Mouse (Mus musculus) kidney, embryonic 15.5 days (tissue): Measurements from ENCODE around the gene Ltbp3. TPM values are rescaled to one million over a fixed set of nuclear protein-coding genes. Genes with fewer than 3 reads are reported as not detected.

Experiments
- ATAC-seq: fragments of 200-750 bp; cut with Nextera tagmentation; replicated peaks from 2 replicates; pipeline ENCODE4 v1.8.0; 2017; ENCODE audit warnings: moderate TSS enrichment; ENCODE audit not compliant: low FRiP score
- H3K27ac ChIP-seq: fragments of 300-500 bp; sonication (generic); 2 replicates; pipeline ENCODE4 v1.5.1; 2015; ENCODE audit warnings: mild to moderate bottlenecking, inconsistent platforms
- H3K27me3 ChIP-seq: fragments of 300-500 bp; sonication (generic); 2 replicates; pipeline ENCODE4 v1.6.1; 2015; ENCODE audit warnings: inconsistent platforms
- H3K36me3 ChIP-seq: fragments of 300-500 bp; sonication (generic); 2 replicates; pipeline ENCODE4 v1.6.1; 2015; ENCODE audit warnings: inconsistent platforms
- H3K4me1 ChIP-seq: fragments of 300-500 bp; sonication (generic); 2 replicates; pipeline ENCODE4 v1.6.1; 2015; ENCODE audit warnings: inconsistent platforms
- H3K4me2 ChIP-seq: fragments of 300-500 bp; sonication (generic); 2 replicates; pipeline ENCODE4 v1.6.1; 2015; ENCODE audit warnings: moderate library complexity, mild to moderate bottlenecking, inconsistent platforms
- H3K4me3 ChIP-seq: fragments of 300-500 bp; sonication (generic); replicated peaks from 2 replicates; pipeline ENCODE4 v1.5.1; 2015; ENCODE audit warnings: mild to moderate bottlenecking, inconsistent platforms
- H3K9ac ChIP-seq: fragments of 300-500 bp; sonication (generic); 2 replicates; pipeline ENCODE4 v1.6.1; 2015; ENCODE audit warnings: mild to moderate bottlenecking, inconsistent platforms
- H3K9me3 ChIP-seq: fragments of 300-500 bp; sonication (generic); replicated peaks from 2 replicates; pipeline ENCODE4 v1.6.1; 2016; ENCODE audit warnings: inconsistent platforms
- WGBS: fragments of 180-500 bp; shearing (Covaris S2); methylation state at CpG from one replicate; pipeline ENCODE4 v1.1.7; 2015; ENCODE audit warnings: mixed read lengths; 5-methylcytosine and 5-hydroxymethylcytosine counted together
- polyA plus RNA-seq: library from polyadenylated mRNA; unstranded; fragments of >200 nt; fragmentation: Nextera tagmentation; extraction: Ambion mirVana; gene quantifications from 2 replicates; pipeline ENCODE4 v1.2.1, GENCODE M21; 2015

The Ltbp3 gene
- polyA plus RNA-seq, 1 experiment from 2014 or later: 18.8 TPM

GRCm38 (mm10) chr19:5725767-5726515, 14.8 kb upstream of the Ltbp3 start, which contains the start of gene Ehbp1l1:
Gene Ehbp1l1 (minus strand): TSS chr19:5726317.
- WGBS: 9% methylated on average over 45 of the region's 49 CpGs
- peak within 1 kb of the TSS; percentile 94 for H3K27ac ChIP-seq
- peak within 1 kb of the TSS; percentile 54 for H3K9ac ChIP-seq
- no peaks in the 10 kb centered on the region for H3K9me3 ChIP-seq
- 0 out of 2 replicates have a peak, but pooled peaks have one; percentile 4 for ATAC-seq
- H3K4me1 ChIP-seq: peaks cover 66% of the 10 kb centered on the region
- no peaks in the 10 kb centered on the region for H3K27me3 ChIP-seq
- H3K36me3 ChIP-seq: peaks cover 33% of the 10 kb centered on the region
- H3K4me3 ChIP-seq: peak within 1 kb of the TSS; percentile 97
- H3K4me2 ChIP-seq: peak within 1 kb of the TSS; percentile 87

GRCm38 (mm10) chr19:5726961-5727578, 13.6 kb upstream of the Ltbp3 start:
- ATAC-seq: no peak
- H3K36me3 ChIP-seq: peaks cover 22% of the 10 kb centered on the region
- peaks cover 72% of the 10 kb centered on the region for H3K4me1 ChIP-seq
- peak overlapping the region; percentile 97 for H3K4me3 ChIP-seq
- no peaks in the 10 kb centered on the region for H3K27me3 ChIP-seq
- H3K9me3 ChIP-seq: no peaks in the 10 kb centered on the region
- peak overlapping the region; percentile 97 for H3K9ac ChIP-seq
- peak overlapping the region; percentile 87 for H3K4me2 ChIP-seq
- peak overlapping the region; percentile 94 for H3K27ac ChIP-seq
- 69% methylated on average over 15 of the region's 15 CpGs for WGBS

- Histone ChIP-seq H3K4me1 (peaks cover 73% of the 10 kb centered on the region), H3K36me3 (peaks cover 15% of the 10 kb centered on the region), H3K9me3 (no peaks in the 10 kb centered on the region), H3K27ac (peak overlapping the region; percentile 94), H3K27me3 (no peaks in the 10 kb centered on the region), H3K4me3 (peak overlapping the region; percentile 97), H3K4me2 (peak overlapping the region; percentile 87), H3K9ac (peak overlapping the region; percentile 97)
- WGBS: 1% methylated on average over 14 of the region's 14 CpGs
- ATAC-seq: no peak
Measured at GRCm38 (mm10) chr19:5727701-5728100, 13.0 kb upstream of the Ltbp3 start.

- Histone ChIP-seq H3K9me3 (no peaks in the 10 kb centered on the region), H3K9ac (peak overlapping the region; percentile 97), H3K4me2 (peak overlapping the region; percentile 87), H3K36me3 (peaks cover 10% of the 10 kb centered on the region; the same call in 1 of the 2 replicates), H3K27me3 (no peaks in the 10 kb centered on the region), H3K4me3 (peak overlapping the region; percentile 97), H3K4me1 (peaks cover 72% of the 10 kb centered on the region), H3K27ac (peak overlapping the region; percentile 94)
- peak; percentile 24 for ATAC-seq
- WGBS: 7% methylated on average over 37 of the region's 37 CpGs
Measured at GRCm38 (mm10) chr19:5728631-5729443, 11.9 kb upstream of the Ltbp3 start.

GRCm38 (mm10) chr19:5729444-5729815, 11.3 kb upstream of the Ltbp3 start, which contains the start of gene Fam89b:
Gene Fam89b (minus strand): TSS chr19:5729653.
- peak within 1 kb of the TSS; percentile 97 for H3K4me3 ChIP-seq

GRCm38 (mm10) chr19:5730314-5731186, 10.2 kb upstream of the Ltbp3 start:
- Histone ChIP-seq H3K4me2 (peak overlapping the region; percentile 87), H3K27ac (peak overlapping the region; percentile 94; the same call in 1 of the 2 replicates), H3K4me3 (peak overlapping the region; percentile 97), H3K4me1 (peaks cover 55% of the 10 kb centered on the region), H3K9ac (peak overlapping the region; percentile 75), H3K27me3 (no peaks in the 10 kb centered on the region; the same call in 1 of the 2 replicates), H3K9me3 (no peaks in the 10 kb centered on the region), H3K36me3 (peaks cover 4% of the 10 kb centered on the region; the same call in 1 of the 2 replicates)
- ATAC-seq: no peak
- 76% methylated on average over 29 of the region's 29 CpGs for whole genome bisulfite sequencing

More at GRCm38 (mm10) chr19:5729444-5729815, 11.3 kb upstream of the Ltbp3 start, which contains the start of gene Fam89b:
- Histone ChIP-seq H3K9me3 (no peaks in the 10 kb centered on the region), H3K27ac (peak within 1 kb of the TSS; percentile 94), H3K4me1 (peaks cover 66% of the 10 kb centered on the region), H3K9ac (peak within 1 kb of the TSS; percentile 97), H3K4me2 (peak within 1 kb of the TSS; percentile 87), H3K36me3 (peaks cover 4% of the 10 kb centered on the region; the same call in 1 of the 2 replicates), H3K27me3 (no peaks in the 10 kb centered on the region)
- WGBS: under 1% methylated on average over 37 of the region's 37 CpGs
- ATAC-seq: peak; percentile 73

- ATAC-seq: peak; percentile 87
- H3K36me3 ChIP-seq: peaks cover 4% of the 10 kb centered on the region; the same call in 1 of the 2 replicates
- H3K9ac ChIP-seq: peak overlapping the region; percentile 75
- H3K4me3 ChIP-seq: peak overlapping the region; percentile 97
- H3K4me1 ChIP-seq: peaks cover 46% of the 10 kb centered on the region
- H3K27me3 ChIP-seq: peaks cover 1% of the 10 kb centered on the region; the same call in 1 of the 2 replicates
- no peaks in the 10 kb centered on the region for H3K9me3 ChIP-seq
- WGBS: under 1% methylated on average over 47 of the region's 47 CpGs
- peak overlapping the region; percentile 87 for H3K4me2 ChIP-seq
- H3K27ac ChIP-seq: peak overlapping the region; percentile 24
Measured at GRCm38 (mm10) chr19:5731264-5731978, 9.3 kb upstream of the Ltbp3 start.

- Histone ChIP-seq H3K9ac (no peak overlapping the region), H3K4me1 (peaks cover 21% of the 10 kb centered on the region), H3K36me3 (peaks cover 4% of the 10 kb centered on the region; the same call in 1 of the 2 replicates), H3K9me3 (no peaks in the 10 kb centered on the region), H3K27ac (no peak overlapping the region), H3K4me3 (no peak overlapping the region), H3K4me2 (no peak overlapping the region), H3K27me3 (peaks cover 7% of the 10 kb centered on the region)
- ATAC-seq: no peak
- 83% methylated on average over 9 of the region's 9 CpGs for WGBS
Measured at GRCm38 (mm10) chr19:5734325-5734724, 6.4 kb upstream of the Ltbp3 start.

- H3K27me3 ChIP-seq: peaks cover 12% of the 10 kb centered on the region
- H3K4me3 ChIP-seq: no peak overlapping the region
- H3K4me2 ChIP-seq: no peak overlapping the region
- no peak overlapping the region for H3K27ac ChIP-seq
- H3K9me3 ChIP-seq: no peaks in the 10 kb centered on the region
- H3K36me3 ChIP-seq: no peaks in the 10 kb centered on the region
- peaks cover 40% of the 10 kb centered on the region for H3K4me1 ChIP-seq
- H3K9ac ChIP-seq: no peak overlapping the region
- ATAC-seq: no peak
- 56% methylated on average over 2 of the region's 2 CpGs for WGBS
Measured at GRCm38 (mm10) chr19:5739446-5739845, 1.3 kb upstream of the Ltbp3 start.

GRCm38 (mm10) chr19:5741641-5742240, 1.0 kb downstream of the Ltbp3 start:
- H3K4me3 ChIP-seq: peak overlapping the region; percentile 55
- H3K9ac ChIP-seq: peak overlapping the region; percentile 74
- no peaks in the 10 kb centered on the region for H3K9me3 ChIP-seq
- peak overlapping the region; percentile 82 for H3K27ac ChIP-seq
- ATAC-seq: peak; percentile 73
- H3K4me2 ChIP-seq: peak overlapping the region; percentile 90
- peaks cover 58% of the 10 kb centered on the region for H3K4me1 ChIP-seq
- peaks cover 25% of the 10 kb centered on the region for H3K27me3 ChIP-seq
- WGBS: under 1% methylated on average over 55 of the region's 55 CpGs
- no peaks in the 10 kb centered on the region for H3K36me3 ChIP-seq
